Mouse (Mus musculus) intestine, embryonic 16.5 days (tissue): Measurements from ENCODE around the gene Itpr1. TPM values are rescaled to one million over a fixed set of nuclear protein-coding genes. Genes with fewer than 3 reads are reported as not detected.
A peak's percentile ranks its signal among the peaks of the same experiment; 100 is the strongest.

Experiments used
- ATAC-seq: fragments of 200-750 bp; cut with Nextera tagmentation; 2 replicates; pipeline ENCODE4 v1.8.0; 2017; ENCODE audit warnings: moderate TSS enrichment, moderate library complexity
- H3K27ac ChIP-seq: fragments of 300-500 bp; sonication (generic); 2 replicates; pipeline ENCODE4 v1.5.1; 2014; ENCODE audit warnings: mild to moderate bottlenecking, low read length
- H3K27me3 ChIP-seq: fragments of 300-500 bp; sonication (generic); replicated peaks from 2 replicates; pipeline ENCODE4 v1.6.1; 2014; ENCODE audit warnings: low read length, control low read depth, mixed read lengths; ENCODE audit not compliant: control insufficient read depth, insufficient read depth
- H3K36me3 ChIP-seq: fragments of 300-500 bp; sonication (generic); 2 replicates; pipeline ENCODE4 v1.6.1; 2014; ENCODE audit warnings: low read length, control low read depth; ENCODE audit not compliant: control insufficient read depth, insufficient read depth
- H3K4me1 ChIP-seq: fragments of 300-500 bp; sonication (generic); 2 replicates; pipeline ENCODE4 v1.6.1; 2014; ENCODE audit warnings: low read length, control low read depth, mixed read lengths; ENCODE audit not compliant: control insufficient read depth, insufficient read depth
- H3K4me2 ChIP-seq: fragments of 300-500 bp; sonication (generic); 2 replicates; pipeline ENCODE4 v1.6.1; 2014; ENCODE audit warnings: low read depth, low read length, control low read depth
- H3K4me3 ChIP-seq: fragments of 300-500 bp; sonication (generic); 2 replicates; pipeline ENCODE4 v1.5.1; 2014; ENCODE audit warnings: mild to moderate bottlenecking, low read length
- H3K9ac ChIP-seq: fragments of 300-500 bp; sonication (generic); 2 replicates; pipeline ENCODE4 v1.6.1; 2014; ENCODE audit warnings: low read depth, low read length
- H3K9me3 ChIP-seq: fragments of 300-500 bp; sonication (generic); 2 replicates; pipeline ENCODE4 v1.6.1; 2016; ENCODE audit warnings: low read length, control low read depth; ENCODE audit not compliant: control insufficient read depth
- WGBS: fragments of 180-500 bp; shearing (Covaris S2); extraction: QIAGEN DNeasy Blood & Tissue Kit; methylation state at CpG from one replicate; pipeline ENCODE4 v1.1.7; 2014; 5-methylcytosine and 5-hydroxymethylcytosine counted together
- polyA plus RNA-seq: library from polyadenylated mRNA; unstranded; fragments of >200 nt; fragmentation: Nextera tagmentation; extraction: Ambion mirVana; gene quantifications from 2 replicates; pipeline ENCODE4 v1.2.1, GENCODE M21; 2015

The Itpr1 gene
- polyA plus RNA-seq, 1 experiment from 2014 or later = 5.9 TPM

- Histone ChIP-seq H3K9ac (no peak overlapping the region), H3K9me3 (no peaks in the 10 kb centered on the region), H3K27ac (no peak overlapping the region), H3K27me3 (no peaks in the 10 kb centered on the region), H3K36me3 (no peaks in the 10 kb centered on the region), H3K4me3 (no peak overlapping the region), H3K4me1 (peaks cover 11% of the 10 kb centered on the region), H3K4me2 (no peak overlapping the region)
- ATAC-seq = no peak
- WGBS = 85% methylated on average over 8 of the region's 8 CpGs
Observed at GRCm38 (mm10) chr6:108244571-108244970, 31.7 kb downstream of the Itpr1 start.

- Histone ChIP-seq H3K9ac (no peak overlapping the region), H3K27ac (no peak overlapping the region), H3K9me3 (no peaks in the 10 kb centered on the region), H3K4me1 (peaks cover 11% of the 10 kb centered on the region), H3K4me2 (no peak overlapping the region), H3K27me3 (no peaks in the 10 kb centered on the region), H3K36me3 (no peaks in the 10 kb centered on the region), H3K4me3 (no peak overlapping the region)
- WGBS = 71% methylated on average over 3 of the region's 3 CpGs
- no peak for ATAC-seq
Observed at GRCm38 (mm10) chr6:108246369-108247085, 33.6 kb downstream of the Itpr1 start.

GRCm38 (mm10) chr6:108247211-108247610 is 34.3 kb downstream of the Itpr1 start:
- Histone ChIP-seq H3K9ac (no peak overlapping the region), H3K4me1 (peaks cover 12% of the 10 kb centered on the region), H3K4me3 (no peak overlapping the region), H3K27me3 (no peaks in the 10 kb centered on the region), H3K36me3 (no peaks in the 10 kb centered on the region), H3K27ac (no peak overlapping the region), H3K4me2 (no peak overlapping the region), H3K9me3 (no peaks in the 10 kb centered on the region)
- WGBS = 71% methylated on average over 3 of the region's 3 CpGs
- no peak for ATAC-seq

- WGBS = 33% methylated on average over 4 of the region's 4 CpGs
- no peak overlapping the region for H3K4me2 ChIP-seq
- H3K9ac ChIP-seq = no peak overlapping the region
- no peaks in the 10 kb centered on the region for H3K36me3 ChIP-seq
- peak; percentile 39 for ATAC-seq
- no peaks in the 10 kb centered on the region for H3K27me3 ChIP-seq
- H3K27ac ChIP-seq = peak overlapping the region; percentile 68
- H3K4me3 ChIP-seq = no peak overlapping the region
- H3K9me3 ChIP-seq = no peaks in the 10 kb centered on the region
- H3K4me1 ChIP-seq = peaks cover 12% of the 10 kb centered on the region
Observed at GRCm38 (mm10) chr6:108248519-108248918, 35.6 kb downstream of the Itpr1 start.

GRCm38 (mm10) chr6:108249031-108249917 is 36.4 kb downstream of the Itpr1 start:
- Histone ChIP-seq H3K36me3 (no peaks in the 10 kb centered on the region), H3K27ac (peak overlapping the region; percentile 68), H3K9ac (no peak overlapping the region), H3K4me3 (no peak overlapping the region), H3K27me3 (no peaks in the 10 kb centered on the region), H3K4me2 (no peak overlapping the region), H3K9me3 (no peaks in the 10 kb centered on the region), H3K4me1 (peaks cover 12% of the 10 kb centered on the region)
- 39% methylated on average over 9 of the region's 9 CpGs for WGBS
- ATAC-seq = peak; percentile 38

GRCm38 (mm10) chr6:108249918-108250225 is 37.0 kb downstream of the Itpr1 start:
- 61% methylated on average over 3 of the region's 3 CpGs for WGBS

GRCm38 (mm10) chr6:108250416-108250815 is 37.5 kb downstream of the Itpr1 start:
- Histone ChIP-seq H3K9ac (no peak overlapping the region), H3K4me1 (peaks cover 21% of the 10 kb centered on the region), H3K36me3 (no peaks in the 10 kb centered on the region), H3K4me2 (no peak overlapping the region), H3K4me3 (no peak overlapping the region), H3K27ac (no peak overlapping the region), H3K9me3 (no peaks in the 10 kb centered on the region), H3K27me3 (no peaks in the 10 kb centered on the region)
- ATAC-seq = no peak
- 81% methylated on average over 4 of the region's 4 CpGs for WGBS

More at GRCm38 (mm10) chr6:108249918-108250225, 37.0 kb downstream of the Itpr1 start:
- Histone ChIP-seq H3K4me1 (peaks cover 16% of the 10 kb centered on the region), H3K27me3 (no peaks in the 10 kb centered on the region), H3K9me3 (no peaks in the 10 kb centered on the region), H3K4me2 (no peak overlapping the region), H3K36me3 (no peaks in the 10 kb centered on the region), H3K9ac (no peak overlapping the region), H3K27ac (no peak overlapping the region), H3K4me3 (no peak overlapping the region)
- no peak for ATAC-seq

- no peaks in the 10 kb centered on the region for H3K36me3 ChIP-seq
- peak overlapping the region; percentile 48; the same call in 1 of the 2 replicates for H3K27ac ChIP-seq
- no peak overlapping the region for H3K4me2 ChIP-seq
- WGBS = 78% methylated on average over 13 of the region's 13 CpGs
- no peak overlapping the region for H3K4me3 ChIP-seq
- peaks cover 26% of the 10 kb centered on the region for H3K4me1 ChIP-seq
- H3K9me3 ChIP-seq = no peaks in the 10 kb centered on the region
- H3K9ac ChIP-seq = no peak overlapping the region
- no peaks in the 10 kb centered on the region for H3K27me3 ChIP-seq
- ATAC-seq = no peak; the same call in 1 of the 2 replicates
Observed at GRCm38 (mm10) chr6:108252565-108253360, 39.9 kb downstream of the Itpr1 start.
